Mouse (Mus musculus) forebrain, embryonic 12.5 days (tissue): ENCODE measurements around the gene Glra1. TPM values are rescaled to one million over a fixed set of nuclear protein-coding genes. Genes with fewer than 3 reads are reported as not detected.

ENCODE experiments used
- ATAC-seq: fragments of 200-750 bp; cut with Nextera tagmentation; 2 replicates; pipeline ENCODE4 v1.8.0; 2017; ENCODE audit warnings: moderate TSS enrichment; ENCODE audit not compliant: low FRiP score
- H3K27ac ChIP-seq: fragments of 300-500 bp; sonication (generic); 2 replicates; pipeline ENCODE4 v1.5.1; 2016; ENCODE audit warnings: mild to moderate bottlenecking
- H3K27me3 ChIP-seq: fragments of 300-500 bp; sonication (generic); 2 replicates; pipeline ENCODE4 v1.6.1; 2016; ENCODE audit warnings: mild to moderate bottlenecking
- H3K36me3 ChIP-seq: fragments of 300-500 bp; sonication (generic); replicated peaks from 2 replicates; pipeline ENCODE4 v1.6.1; 2016; ENCODE audit warnings: mild to moderate bottlenecking
- H3K4me1 ChIP-seq: fragments of 300-500 bp; sonication (generic); 2 replicates; pipeline ENCODE4 v1.6.1; 2016
- H3K4me2 ChIP-seq: fragments of 300-500 bp; sonication (generic); 2 replicates; pipeline ENCODE4 v1.6.1; 2016; ENCODE audit warnings: mild to moderate bottlenecking, moderate library complexity
- H3K4me3 ChIP-seq: fragments of 300-500 bp; sonication (generic); replicated peaks from 2 replicates; pipeline ENCODE4 v1.5.1; 2016; ENCODE audit warnings: mild to moderate bottlenecking
- H3K9ac ChIP-seq: fragments of 300-500 bp; sonication (generic); 2 replicates; pipeline ENCODE4 v1.6.1; 2016; ENCODE audit warnings: mild to moderate bottlenecking
- H3K9me3 ChIP-seq: fragments of 300-500 bp; sonication (generic); 2 replicates; pipeline ENCODE4 v1.6.1; 2016
- WGBS: fragments of 180-500 bp; shearing (Covaris S2); methylation state at CpG from one replicate; pipeline ENCODE4 v1.1.7; 2016; 5-methylcytosine and 5-hydroxymethylcytosine counted together
- polyA plus RNA-seq: library from polyadenylated mRNA; unstranded; fragments of >200 nt; fragmentation: Nextera tagmentation; extraction: Ambion mirVana; gene quantifications from 2 replicates; pipeline ENCODE4 v1.2.1, GENCODE M21; 2016

The Glra1 gene
- polyA plus RNA-seq, 1 experiment from 2014 or later, result not detected

DNA sequence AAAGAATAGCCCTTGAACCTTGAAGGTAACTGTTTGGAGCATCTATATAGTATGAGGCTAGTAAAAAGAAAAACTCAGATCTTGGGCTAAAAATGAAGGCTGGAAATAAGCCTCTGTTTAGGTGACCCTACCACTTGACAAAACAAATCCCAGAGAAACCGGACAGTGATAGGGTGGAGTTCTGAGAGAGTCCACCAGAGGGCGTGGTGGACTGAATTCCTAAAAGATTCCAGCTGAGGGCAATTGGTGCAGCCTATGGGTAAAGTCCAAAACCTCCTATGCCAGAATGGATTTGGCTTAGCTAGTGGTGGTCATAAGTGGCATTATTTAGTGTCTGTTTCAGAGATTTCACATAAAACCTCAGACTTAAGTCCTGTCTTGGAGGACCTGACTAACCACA is 36.9 kb downstream of the Glra1 start:
- no peak for ATAC-seq
- Histone ChIP-seq H3K4me1 (no peaks in the 10 kb centered on the region), H3K27ac (no peak overlapping the region), H3K9ac (no peak overlapping the region), H3K4me2 (no peak overlapping the region), H3K4me3 (no peak overlapping the region), H3K27me3 (peaks cover 2% of the 10 kb centered on the region; the same call in 1 of the 2 replicates), H3K36me3 (no peaks in the 10 kb centered on the region), H3K9me3 (no peaks in the 10 kb centered on the region)
- WGBS, result 28% methylated on average over 2 of the region's 2 CpGs

DNA sequence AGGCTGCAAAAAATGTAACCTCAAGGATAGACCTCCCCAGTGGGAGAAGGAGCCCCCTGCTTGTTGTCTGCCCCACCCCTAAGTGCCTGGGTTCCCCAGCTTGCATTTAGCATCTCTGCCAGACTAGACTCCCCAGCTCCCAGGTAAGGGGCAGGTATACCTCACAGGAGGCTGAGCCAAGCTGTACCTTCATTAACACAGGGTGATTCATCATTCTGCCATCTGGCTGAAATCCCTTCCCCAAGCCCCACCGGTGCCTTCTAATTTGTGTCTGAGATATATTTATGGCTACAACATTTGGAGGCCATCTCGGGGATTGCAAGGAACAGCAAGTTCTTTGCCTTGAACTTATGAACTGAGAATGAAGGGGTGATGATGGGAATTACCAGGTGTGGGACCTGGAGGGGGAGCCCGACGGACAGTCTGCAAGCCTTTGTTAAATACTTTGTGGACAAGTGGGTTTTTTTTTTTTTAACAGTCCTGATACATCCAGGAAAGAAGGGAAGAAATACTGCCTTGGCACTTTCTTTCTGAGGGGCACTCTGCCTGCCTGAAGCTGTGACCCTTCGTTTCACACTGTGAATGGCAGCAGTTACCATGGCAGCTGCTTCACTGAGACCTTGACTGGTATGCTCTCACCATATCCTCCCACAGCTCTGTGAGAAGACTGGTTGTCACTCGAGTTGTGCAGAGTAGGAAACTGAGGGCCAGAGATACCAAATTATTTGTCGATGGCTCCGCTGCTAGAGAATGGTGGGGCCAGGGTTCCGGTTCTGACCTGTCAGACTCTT is 41.5 kb downstream of the Glra1 start:
- no peak for ATAC-seq
- H3K9ac ChIP-seq, result no peak overlapping the region
- no peak overlapping the region for H3K27ac ChIP-seq
- no peaks in the 10 kb centered on the region for H3K36me3 ChIP-seq
- no peak overlapping the region for H3K4me3 ChIP-seq
- H3K9me3 ChIP-seq, result no peaks in the 10 kb centered on the region
- no peak overlapping the region for H3K4me2 ChIP-seq
- 72% methylated on average over 9 of the region's 9 CpGs for WGBS
- peaks cover 2% of the 10 kb centered on the region; the same call in 1 of the 2 replicates for H3K27me3 ChIP-seq
- H3K4me1 ChIP-seq, result no peaks in the 10 kb centered on the region

DNA sequence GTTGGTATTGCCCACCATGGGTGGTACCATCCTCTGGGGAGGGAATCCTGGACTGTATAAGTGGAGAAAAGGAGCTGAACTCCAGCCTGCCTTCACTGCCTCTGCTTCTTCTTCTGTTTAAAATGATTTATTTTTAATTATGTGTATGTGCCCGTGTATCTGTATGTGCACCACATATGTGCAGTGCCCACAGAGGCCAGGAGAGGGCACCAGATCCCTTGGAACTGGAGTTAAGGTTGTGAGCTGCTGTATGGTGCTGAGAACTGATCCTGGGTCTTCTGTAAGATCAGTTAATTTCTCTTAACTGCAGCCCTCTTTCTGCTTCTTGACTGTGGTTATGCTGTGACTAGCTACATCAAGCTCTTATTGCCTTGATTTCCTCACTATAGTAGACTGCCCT is 62.3 kb downstream of the Glra1 start:
- H3K4me3 ChIP-seq, result no peak overlapping the region
- ATAC-seq, result no peak
- H3K27me3 ChIP-seq, result no peaks in the 10 kb centered on the region
- WGBS, result 77% methylated on average over 1 of the region's 1 CpGs
- no peaks in the 10 kb centered on the region for H3K36me3 ChIP-seq
- no peaks in the 10 kb centered on the region for H3K9me3 ChIP-seq
- no peak overlapping the region for H3K9ac ChIP-seq
- no peaks in the 10 kb centered on the region for H3K4me1 ChIP-seq
- no peak overlapping the region for H3K27ac ChIP-seq
- H3K4me2 ChIP-seq, result no peak overlapping the region

DNA sequence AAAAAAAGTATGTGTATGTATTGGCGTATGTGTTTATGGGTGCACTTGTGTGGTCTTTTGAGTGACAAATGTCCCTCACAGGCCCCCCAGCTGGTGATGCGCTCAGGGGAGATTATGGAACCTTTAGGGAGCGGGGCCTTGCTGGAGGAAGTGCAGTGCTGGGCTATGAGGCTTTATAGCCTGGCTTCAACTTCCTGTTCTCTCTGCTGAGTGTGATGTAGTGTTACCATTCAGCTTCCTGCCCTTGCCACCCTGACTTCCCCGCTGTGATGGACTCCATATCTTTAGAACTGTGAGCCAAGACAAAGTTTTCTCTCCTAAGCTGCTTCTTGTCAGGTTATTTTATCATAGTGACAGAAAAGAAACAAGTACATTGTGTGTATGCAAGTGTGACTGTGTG is 65.3 kb downstream of the Glra1 start:
- Histone ChIP-seq H3K9ac (no peak overlapping the region), H3K27me3 (no peaks in the 10 kb centered on the region), H3K4me1 (no peaks in the 10 kb centered on the region), H3K36me3 (no peaks in the 10 kb centered on the region), H3K4me2 (no peak overlapping the region), H3K27ac (no peak overlapping the region), H3K9me3 (no peaks in the 10 kb centered on the region), H3K4me3 (no peak overlapping the region)
- 70% methylated on average over 4 of the region's 4 CpGs for WGBS
- no peak for ATAC-seq

DNA sequence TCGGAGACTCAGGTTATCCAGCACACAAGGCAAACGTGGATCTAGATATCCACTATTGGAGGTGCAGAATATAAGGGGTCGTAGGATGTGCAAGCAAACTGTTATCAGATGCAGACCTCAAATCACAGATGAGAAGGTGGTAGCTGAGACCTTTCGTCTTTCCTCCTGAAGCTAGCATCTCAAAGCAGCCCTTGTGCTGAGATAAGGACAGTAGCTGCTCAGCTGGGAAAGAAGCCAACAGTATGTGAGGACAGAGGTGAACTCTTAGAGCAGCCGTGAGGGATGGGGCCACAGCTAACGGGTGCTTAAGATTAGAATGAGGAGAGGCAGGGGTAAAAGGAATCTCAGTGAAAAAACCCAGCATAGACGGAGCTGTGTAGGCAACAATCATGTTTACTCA is 65.9 kb downstream of the Glra1 start:
- H3K9ac ChIP-seq, result no peak overlapping the region
- H3K27me3 ChIP-seq, result no peaks in the 10 kb centered on the region
- H3K27ac ChIP-seq, result no peak overlapping the region
- no peaks in the 10 kb centered on the region for H3K36me3 ChIP-seq
- H3K4me1 ChIP-seq, result no peaks in the 10 kb centered on the region
- ATAC-seq, result no peak
- 64% methylated on average over 7 of the region's 7 CpGs for WGBS
- no peak overlapping the region for H3K4me2 ChIP-seq
- H3K4me3 ChIP-seq, result no peak overlapping the region
- H3K9me3 ChIP-seq, result no peaks in the 10 kb centered on the region

DNA sequence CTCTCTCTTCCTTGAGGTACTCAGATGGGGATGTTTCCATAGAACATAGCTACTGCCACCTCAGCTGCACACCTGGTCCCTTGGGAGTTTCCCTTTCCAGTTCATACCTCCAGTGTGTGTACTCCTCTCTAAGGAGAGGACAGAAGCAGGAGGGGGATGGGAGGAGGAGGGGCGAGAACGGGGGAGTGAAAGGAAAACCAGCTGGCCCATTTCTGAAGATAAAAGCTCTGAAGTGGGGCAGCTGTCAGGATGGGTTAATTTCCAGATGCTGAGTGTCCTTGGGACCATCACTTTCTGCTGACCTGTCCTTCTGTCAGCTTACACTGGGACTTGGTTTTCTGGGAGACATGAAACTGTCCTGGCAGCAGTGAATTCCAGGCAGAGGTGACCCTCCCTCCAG is 73.2 kb downstream of the Glra1 start:
- H3K36me3 ChIP-seq, result no peaks in the 10 kb centered on the region
- H3K27ac ChIP-seq, result no peak overlapping the region
- H3K4me2 ChIP-seq, result no peak overlapping the region
- H3K4me3 ChIP-seq, result no peak overlapping the region
- no peak overlapping the region for H3K9ac ChIP-seq
- ATAC-seq, result no peak
- no peaks in the 10 kb centered on the region for H3K27me3 ChIP-seq
- H3K4me1 ChIP-seq, result peaks cover 14% of the 10 kb centered on the region
- 63% methylated on average over 2 of the region's 2 CpGs for WGBS
- no peaks in the 10 kb centered on the region for H3K9me3 ChIP-seq

DNA sequence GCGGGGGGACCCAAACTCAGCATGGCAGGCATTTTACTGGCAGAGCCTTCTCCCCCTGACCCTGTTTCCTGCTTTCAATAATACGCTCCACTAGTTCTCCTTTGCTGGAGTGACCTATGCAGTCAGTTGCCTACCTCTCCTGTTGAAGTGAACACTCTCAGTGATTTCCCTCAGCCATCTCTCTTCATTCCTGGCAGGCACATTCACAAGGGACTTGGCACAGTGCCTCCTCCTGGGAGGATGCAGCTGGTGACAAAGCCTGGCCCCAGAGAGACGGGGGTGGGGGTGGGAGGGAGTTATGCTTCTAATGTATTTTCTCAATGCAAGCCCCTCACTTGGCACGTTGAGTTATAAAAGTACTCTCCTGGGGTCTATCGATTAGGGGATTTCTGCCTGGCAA is 74.6 kb downstream of the Glra1 start:
- Histone ChIP-seq H3K9me3 (no peaks in the 10 kb centered on the region), H3K9ac (no peak overlapping the region), H3K4me1 (peaks cover 14% of the 10 kb centered on the region), H3K27me3 (no peaks in the 10 kb centered on the region), H3K4me3 (no peak overlapping the region), H3K4me2 (no peak overlapping the region), H3K36me3 (no peaks in the 10 kb centered on the region), H3K27ac (no peak overlapping the region)
- no peak for ATAC-seq
- 68% methylated on average over 5 of the region's 5 CpGs for WGBS

DNA sequence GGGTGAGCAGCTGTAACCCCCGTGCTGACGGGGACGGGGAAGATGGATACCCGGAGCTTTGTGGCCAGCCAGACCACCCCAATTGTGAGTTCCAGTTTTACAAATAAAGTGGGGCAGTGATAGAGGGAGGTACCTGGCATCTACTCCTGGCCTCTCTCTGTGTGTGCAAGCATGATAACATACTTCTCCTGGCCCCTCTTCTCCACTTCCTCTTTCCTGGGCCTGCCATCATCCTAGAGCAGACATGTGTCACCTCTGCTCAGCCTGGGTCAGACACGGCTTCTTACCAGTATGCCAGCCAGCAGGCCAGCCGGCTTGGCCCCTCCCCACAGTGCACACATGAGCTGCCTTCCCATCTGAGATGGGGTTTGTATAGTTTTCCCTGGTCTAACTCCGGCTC is 77.3 kb downstream of the Glra1 start:
- Histone ChIP-seq H3K27ac (no peak overlapping the region), H3K4me2 (no peak overlapping the region), H3K27me3 (no peaks in the 10 kb centered on the region), H3K9ac (no peak overlapping the region), H3K4me1 (peaks cover 14% of the 10 kb centered on the region), H3K36me3 (no peaks in the 10 kb centered on the region), H3K9me3 (no peaks in the 10 kb centered on the region), H3K4me3 (no peak overlapping the region)
- ATAC-seq, result no peak
- 89% methylated on average over 7 of the region's 7 CpGs for WGBS

DNA sequence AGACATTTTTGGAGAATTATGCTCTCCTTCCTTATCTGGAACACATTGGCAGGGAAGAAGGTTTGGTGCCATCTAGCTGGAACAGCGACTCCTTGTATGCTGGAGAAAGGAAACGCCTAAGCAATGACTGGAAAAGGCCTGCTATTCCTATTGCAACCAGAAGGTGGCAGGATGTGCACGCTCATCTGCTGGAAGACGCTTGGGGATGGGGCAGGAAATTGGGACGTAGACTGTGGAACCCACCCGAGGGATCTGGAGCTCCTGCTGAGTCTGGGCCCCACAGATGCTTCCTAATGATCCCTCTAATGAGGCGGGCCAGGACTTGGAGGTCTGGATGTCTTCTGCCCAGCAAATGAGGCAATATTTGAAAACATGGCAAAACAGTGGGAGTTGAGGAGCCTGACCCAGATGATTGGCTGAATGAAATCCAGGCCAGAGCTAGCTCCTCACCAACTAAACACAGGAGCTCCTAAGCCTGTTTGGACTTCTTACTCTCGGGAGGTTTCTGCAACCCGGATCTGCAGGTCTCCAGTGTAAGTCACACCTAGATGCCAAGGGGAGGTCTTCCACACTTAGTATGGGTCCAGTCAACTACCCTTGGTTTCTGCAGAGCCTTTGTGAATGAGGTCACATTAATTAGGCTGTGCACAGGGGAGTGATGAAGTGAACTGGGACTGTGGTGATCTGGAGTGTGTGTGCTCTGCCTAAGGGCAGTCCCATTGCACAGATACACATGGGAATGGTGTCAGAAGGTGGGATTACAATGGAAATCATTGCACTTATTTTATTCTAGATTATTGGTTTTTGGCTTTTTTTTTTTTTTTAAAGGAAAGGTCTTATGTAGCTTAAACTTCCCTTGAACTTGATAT is 89.0 kb downstream of the Glra1 start:
- Histone ChIP-seq H3K9me3 (no peaks in the 10 kb centered on the region), H3K4me2 (0 out of 2 replicates have a peak overlapping the region, but pooled peaks have one; percentile 1), H3K36me3 (no peaks in the 10 kb centered on the region), H3K4me1 (peaks cover 4% of the 10 kb centered on the region; the same call in 1 of the 2 replicates), H3K27me3 (no peaks in the 10 kb centered on the region), H3K4me3 (no peak overlapping the region), H3K27ac (no peak overlapping the region), H3K9ac (no peak overlapping the region)
- ATAC-seq, result peak; percentile 69
- 8% methylated on average over 9 of the region's 9 CpGs for WGBS

DNA sequence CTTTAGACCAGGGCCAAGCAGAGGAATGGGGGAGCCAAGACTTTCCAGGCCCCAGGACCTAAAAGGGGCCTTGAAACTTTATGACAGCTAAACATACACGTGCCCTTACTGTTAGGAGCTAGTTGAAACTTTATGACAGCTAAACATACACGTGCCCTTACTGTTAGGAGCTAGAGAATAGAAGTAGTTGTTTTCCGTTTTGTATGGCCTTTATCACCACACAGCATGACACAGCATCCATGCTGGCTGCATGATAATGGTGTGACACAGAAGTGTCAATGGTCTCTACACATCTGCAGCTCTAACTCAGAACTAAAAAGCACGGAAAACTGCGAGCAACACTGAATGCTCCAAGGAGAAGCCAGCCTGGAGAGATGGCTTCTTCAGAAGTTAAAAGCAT is 90.3 kb downstream of the Glra1 start:
- WGBS, result 76% methylated on average over 5 of the region's 5 CpGs
- Histone ChIP-seq H3K9ac (no peak overlapping the region), H3K9me3 (no peaks in the 10 kb centered on the region), H3K27ac (no peak overlapping the region), H3K4me2 (no peak overlapping the region), H3K36me3 (no peaks in the 10 kb centered on the region), H3K27me3 (no peaks in the 10 kb centered on the region), H3K4me1 (peaks cover 4% of the 10 kb centered on the region; the same call in 1 of the 2 replicates), H3K4me3 (no peak overlapping the region)
- ATAC-seq, result no peak

DNA sequence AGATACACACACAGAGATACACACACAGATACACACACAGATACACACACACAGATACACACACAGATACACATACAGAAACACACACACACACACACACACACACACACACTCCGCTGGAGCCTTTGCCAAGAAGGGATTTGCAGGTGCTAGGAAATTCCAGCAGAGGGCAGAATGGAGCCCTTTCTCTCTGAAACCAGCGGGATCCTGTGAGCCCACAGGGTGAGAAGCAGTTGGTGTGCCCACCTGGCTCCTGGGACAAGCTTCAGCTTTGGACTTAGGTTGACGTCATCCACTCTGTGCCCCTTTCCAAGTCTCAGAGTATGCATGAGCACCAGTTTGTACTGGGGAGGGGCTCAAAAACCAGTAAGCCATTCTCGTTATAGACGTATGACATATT is 96.6 kb downstream of the Glra1 start:
- Histone ChIP-seq H3K27me3 (no peaks in the 10 kb centered on the region), H3K4me2 (no peak overlapping the region), H3K4me1 (no peaks in the 10 kb centered on the region), H3K27ac (no peak overlapping the region), H3K9ac (no peak overlapping the region), H3K36me3 (no peaks in the 10 kb centered on the region), H3K9me3 (no peaks in the 10 kb centered on the region), H3K4me3 (no peak overlapping the region)
- no peak for ATAC-seq
- WGBS, result 60% methylated on average over 5 of the region's 5 CpGs

DNA sequence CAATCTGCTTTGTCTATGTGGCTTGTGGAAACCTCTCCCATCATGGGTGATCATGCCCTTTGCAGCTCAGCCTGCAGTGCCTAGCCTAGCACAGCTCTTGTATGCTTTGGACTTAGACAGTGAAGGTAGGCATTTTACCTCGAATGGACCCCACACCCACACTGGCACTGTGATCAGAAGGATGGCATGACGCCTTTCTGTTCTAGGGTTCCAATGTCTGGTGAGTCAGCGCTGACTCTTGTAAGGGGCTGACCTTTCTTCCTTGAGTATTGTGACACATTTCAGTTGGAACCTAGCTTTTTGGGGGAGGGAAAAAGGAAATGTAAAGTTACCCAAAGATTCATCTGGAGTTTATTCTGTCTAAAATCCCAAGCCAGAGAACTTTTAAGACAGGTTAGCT is 102.5 kb downstream of the Glra1 start:
- H3K27ac ChIP-seq, result no peak overlapping the region
- H3K36me3 ChIP-seq, result peaks cover 34% of the 10 kb centered on the region
- ATAC-seq, result no peak
- no peak overlapping the region for H3K4me3 ChIP-seq
- no peaks in the 10 kb centered on the region for H3K27me3 ChIP-seq
- H3K9me3 ChIP-seq, result no peaks in the 10 kb centered on the region
- H3K4me2 ChIP-seq, result no peak overlapping the region
- WGBS, result 90% methylated on average over 3 of the region's 3 CpGs
- no peaks in the 10 kb centered on the region for H3K4me1 ChIP-seq
- H3K9ac ChIP-seq, result no peak overlapping the region
